8 mouse cellular contexts compared by ENCODE assay signal in genomic region chr7:70280643-70281380, GRCm38 (mm10).
DNase-seq lines count a peak whose midpoint lies in the region; ATAC-seq lines count a peak whose summit lies in the region.

No protein-coding gene starts in this region.

- peak overlapping the region; percentile 1; the same call in 1 of the 2 replicates for H3K9ac ChIP-seq in lung, embryonic 15.5 days
- no peak overlapping the region for H3K9ac ChIP-seq in heart, embryonic 14.5 days (ENCODE audit: low read length)
- 0 out of 2 replicates have a peak overlapping the region, but pooled peaks have one; percentile 5 for H3K9ac ChIP-seq in limb, embryonic 11.5 days (ENCODE audit: low read length)
- no peak overlapping the region for H3K9ac ChIP-seq in neural tube, embryonic 13.5 days

- H3K9me3 ChIP-seq in lung, embryonic 15.5 days: no peaks in the 10 kb centered on the region
- H3K9me3 ChIP-seq in heart, embryonic 14.5 days (ENCODE audit: control insufficient read depth, low read length): no peaks in the 10 kb centered on the region
- no peaks in the 10 kb centered on the region for H3K9me3 ChIP-seq in limb, embryonic 11.5 days (ENCODE audit: control insufficient read depth, low read length)
- no peaks in the 10 kb centered on the region for H3K9me3 ChIP-seq in neural tube, embryonic 13.5 days

- DNase-seq in lung, adult 18-20 months: no peak
- DNase-seq in limb, embryonic 11.5 days (ENCODE audit: low spot score): peak; percentile 73
- no peak for DNase-seq in thymus, postnatal 36 days
- DNase-seq in urinary bladder, adult 2 months (ENCODE audit: low spot score): no peak
- no peak for DNase-seq in ovary, postnatal 36 days (ENCODE audit: low spot score)

- 2% methylated on average over 42 of the region's 42 CpGs for WGBS in lung, embryonic 15.5 days
- WGBS in heart, embryonic 14.5 days: under 1% methylated on average over 42 of the region's 42 CpGs
- under 1% methylated on average over 42 of the region's 42 CpGs for WGBS in limb, embryonic 11.5 days
- under 1% methylated on average over 42 of the region's 42 CpGs for WGBS in neural tube, embryonic 13.5 days

- peak overlapping the region; percentile 35 for H3K4me3 ChIP-seq in lung, embryonic 15.5 days
- H3K4me3 ChIP-seq in heart, embryonic 14.5 days (ENCODE audit: control insufficient read depth in 1 of 2, insufficient read depth in 1 of 2, low read depth in 1 of 2, low read length in 2 of 2): peak overlapping the region; percentile 26 to 35
- H3K4me3 ChIP-seq in limb, embryonic 11.5 days (ENCODE audit: low read depth, low read length): peak overlapping the region; percentile 5
- H3K4me3 ChIP-seq in neural tube, embryonic 13.5 days: peak overlapping the region; percentile 16

- H3K27me3 ChIP-seq in lung, embryonic 15.5 days: peaks cover 75% of the 10 kb centered on the region
- H3K27me3 ChIP-seq in heart, embryonic 14.5 days (ENCODE audit: control insufficient read depth, insufficient read depth, low read length): peaks cover 80% of the 10 kb centered on the region
- peaks cover 65% of the 10 kb centered on the region for H3K27me3 ChIP-seq in limb, embryonic 11.5 days (ENCODE audit: control insufficient read depth, insufficient read depth, low read length)
- peaks cover 97% of the 10 kb centered on the region for H3K27me3 ChIP-seq in neural tube, embryonic 13.5 days

- no peaks in the 10 kb centered on the region for H3K36me3 ChIP-seq in lung, embryonic 15.5 days
- no peaks in the 10 kb centered on the region for H3K36me3 ChIP-seq in heart, embryonic 14.5 days (ENCODE audit: control insufficient read depth, insufficient read depth, low read length)
- H3K36me3 ChIP-seq in limb, embryonic 11.5 days (ENCODE audit: control insufficient read depth, insufficient read depth, low read length): no peaks in the 10 kb centered on the region
- no peaks in the 10 kb centered on the region for H3K36me3 ChIP-seq in neural tube, embryonic 13.5 days

- no peak overlapping the region for H3K27ac ChIP-seq in lung, embryonic 15.5 days
- H3K27ac ChIP-seq in heart, embryonic 14.5 days (replicated peaks in 1 of 2; ENCODE audit: control insufficient read depth in 1 of 2, insufficient read depth in 1 of 2, low read depth in 2 of 2, low read length in 2 of 2): no peak overlapping the region
- H3K27ac ChIP-seq in limb, embryonic 11.5 days (replicated peaks; ENCODE audit: low read depth, low read length): no peak overlapping the region
- no peak overlapping the region for H3K27ac ChIP-seq in neural tube, embryonic 13.5 days (replicated peaks)

- peaks cover 19% of the 10 kb centered on the region for H3K4me1 ChIP-seq in lung, embryonic 15.5 days
- H3K4me1 ChIP-seq in heart, embryonic 14.5 days (ENCODE audit: control insufficient read depth in 2 of 2, insufficient read depth in 2 of 2, low read length in 2 of 2): peaks cover 12% of the 10 kb centered on the region in 2 experiments
- H3K4me1 ChIP-seq in limb, embryonic 11.5 days (ENCODE audit: control insufficient read depth, insufficient read depth, low read length): peaks cover 8% of the 10 kb centered on the region
- H3K4me1 ChIP-seq in neural tube, embryonic 13.5 days (replicated peaks): peaks cover 20% of the 10 kb centered on the region

- ATAC-seq in lung, embryonic 15.5 days (ENCODE audit: borderline replicate concordance, extremely low read depth, low FRiP score, low TSS enrichment): 0 out of 2 replicates have a peak, but pooled peaks have one; percentile 19
- no peak for ATAC-seq in heart, embryonic 14.5 days (ENCODE audit: insufficient number of reproducible peaks, insufficient read depth, low FRiP score, low read depth)
- peak; percentile 46; the same call in 1 of the 2 replicates for ATAC-seq in limb, embryonic 11.5 days (ENCODE audit: insufficient number of reproducible peaks, low FRiP score, low TSS enrichment, low read depth)
- peak; percentile 56 for ATAC-seq in neural tube, embryonic 13.5 days (ENCODE audit: low read depth)

- peak overlapping the region; percentile 72 for H3K4me2 ChIP-seq in lung, embryonic 15.5 days
- peak overlapping the region; percentile 60 for H3K4me2 ChIP-seq in heart, embryonic 14.5 days (ENCODE audit: low read length)
- peak overlapping the region; percentile 38 for H3K4me2 ChIP-seq in limb, embryonic 11.5 days (ENCODE audit: low read depth, severe bottlenecking)
- peak overlapping the region; percentile 49 for H3K4me2 ChIP-seq in neural tube, embryonic 13.5 days

Comparison
In these comparisons a context has a peak if more than half of its experiments do, and no peak if none do; other contexts are left out.
1. H3K9ac ChIP-seq: peak in lung, embryonic 15.5 days (single experiment) and limb, embryonic 11.5 days (single experiment); none in heart, embryonic 14.5 days (single experiment) and neural tube, embryonic 13.5 days (single experiment).
2. Peak in every context shown above with its lines, with median percentiles within 50 percentile points of each other: H3K4me2 ChIP-seq and H3K4me3 ChIP-seq.